Mouse (Mus musculus) splenic B cell, adult 2 months (primary cell): ENCODE measurements around the gene Nrk.

ENCODE experiments used
- DNase-seq: peaks from one replicate; pipeline ENCODE4 v3.0.0-alpha.2; 2011; ENCODE audit warnings: low read depth, low spot score
- H3K27me3 ChIP-seq: 2 replicates; pipeline ENCODE4 v1.6.1; 2012; ENCODE audit warnings: mild to moderate bottlenecking, low read length, moderate library complexity, mixed read lengths; ENCODE audit not compliant: control insufficient read depth, poor library complexity, insufficient read depth, severe bottlenecking
- H3K36me3 ChIP-seq: 2 replicates; pipeline ENCODE4 v1.6.1; 2012; ENCODE audit warnings: mild to moderate bottlenecking, low read length, moderate library complexity, mixed read lengths; ENCODE audit not compliant: control insufficient read depth, poor library complexity, insufficient read depth, severe bottlenecking

The Nrk gene

GRCm38 (mm10) chrX:139051976-139052375, 137.7 kb downstream of the Nrk start:
- H3K36me3 ChIP-seq, result no peaks in the 10 kb centered on the region
- DNase-seq, result no peak
- no peaks in the 10 kb centered on the region for H3K27me3 ChIP-seq

GRCm38 (mm10) chrX:139053149-139053548, 138.9 kb downstream of the Nrk start:
- DNase-seq, result no peak
- H3K27me3 ChIP-seq, result no peaks in the 10 kb centered on the region
- H3K36me3 ChIP-seq, result no peaks in the 10 kb centered on the region
